Mouse (Mus musculus): Measurements from ENCODE around the gene Med9.

The Med9 gene

DNA sequence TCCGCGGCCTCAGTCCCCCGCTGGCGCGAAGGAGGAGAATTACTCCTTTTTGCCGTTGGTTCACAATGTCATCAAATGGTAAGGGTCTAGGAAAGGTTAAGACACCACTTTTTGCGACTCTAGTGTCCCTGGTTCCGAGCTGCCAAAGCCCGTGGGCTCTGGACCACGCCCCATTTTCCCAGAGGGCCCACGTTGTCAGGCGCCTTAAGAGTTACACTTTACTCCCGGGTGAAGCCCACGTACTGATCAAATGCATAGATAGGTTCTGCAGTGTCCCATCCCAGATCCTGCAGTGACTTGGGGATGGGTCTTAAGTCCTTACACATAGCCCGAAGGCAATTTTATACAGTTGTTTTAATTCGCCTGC lies 378 bp downstream of the Med9 start:
- DNase-seq (ENCODE audit: low read depth), result no peak

DNA sequence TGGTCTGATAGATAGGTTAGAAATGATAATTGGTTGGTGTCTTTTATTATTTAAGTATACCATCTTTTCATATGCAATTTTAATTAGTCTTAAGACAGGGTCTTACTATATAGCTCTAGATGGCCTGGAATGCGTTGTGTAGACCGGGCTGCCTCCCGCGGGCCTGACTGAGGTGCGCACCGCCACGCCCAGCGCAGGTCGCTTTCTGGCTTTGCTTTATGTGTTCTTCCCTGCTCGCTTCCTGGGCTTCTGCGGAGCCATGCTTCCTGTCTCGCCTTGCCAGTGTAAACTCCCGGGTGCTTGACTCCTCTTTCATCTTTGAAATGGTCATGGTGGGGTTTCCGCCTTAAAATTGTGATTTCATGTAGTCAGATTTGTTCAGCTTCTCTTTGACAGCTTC lies 4.9 kb downstream of the Med9 start:
- DNase-seq (ENCODE audit: low read depth), result no peak

DNA sequence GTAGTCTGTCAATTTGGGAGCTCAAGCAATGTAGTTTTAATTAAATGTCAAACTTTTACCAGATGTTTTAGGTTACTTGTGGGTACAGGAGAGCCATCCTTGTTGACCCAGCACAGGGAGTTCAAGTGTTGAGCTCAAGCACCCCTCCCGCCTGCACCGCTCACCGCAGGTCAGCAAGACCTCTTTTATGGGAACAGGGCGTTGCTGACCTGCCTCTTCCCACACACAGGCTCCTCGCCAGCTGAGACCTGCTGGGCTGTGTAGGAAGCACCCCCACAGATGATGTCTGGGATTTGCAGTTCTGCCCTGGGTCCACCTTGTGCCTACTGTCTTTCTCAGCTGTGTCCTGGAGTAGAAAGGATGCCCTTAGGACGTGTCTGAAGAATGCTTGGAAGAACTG lies 8.7 kb downstream of the Med9 start:
- DNase-seq (ENCODE audit: low read depth), result no peak

DNA sequence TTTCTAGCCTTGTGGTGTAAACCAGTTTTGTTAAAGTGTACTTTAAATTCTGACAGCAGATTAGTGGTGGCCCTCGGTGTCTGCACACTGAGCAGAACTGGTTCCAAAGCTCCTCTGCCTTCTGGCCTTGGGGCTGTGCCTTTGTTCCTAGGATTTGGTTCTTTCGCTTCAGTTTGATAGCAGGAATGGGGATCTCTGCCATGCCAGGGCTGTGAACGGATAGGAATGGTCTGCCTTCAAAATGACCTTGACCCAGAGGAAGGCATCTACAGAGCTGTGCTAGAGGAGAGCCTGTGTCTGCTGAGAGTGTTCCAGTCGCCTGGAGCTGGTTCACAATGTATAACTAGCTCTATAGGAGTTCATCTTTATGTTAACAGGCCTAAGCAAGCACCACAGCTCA lies 11.4 kb downstream of the Med9 start:
- DNase-seq (ENCODE audit: low read depth), result no peak

DNA sequence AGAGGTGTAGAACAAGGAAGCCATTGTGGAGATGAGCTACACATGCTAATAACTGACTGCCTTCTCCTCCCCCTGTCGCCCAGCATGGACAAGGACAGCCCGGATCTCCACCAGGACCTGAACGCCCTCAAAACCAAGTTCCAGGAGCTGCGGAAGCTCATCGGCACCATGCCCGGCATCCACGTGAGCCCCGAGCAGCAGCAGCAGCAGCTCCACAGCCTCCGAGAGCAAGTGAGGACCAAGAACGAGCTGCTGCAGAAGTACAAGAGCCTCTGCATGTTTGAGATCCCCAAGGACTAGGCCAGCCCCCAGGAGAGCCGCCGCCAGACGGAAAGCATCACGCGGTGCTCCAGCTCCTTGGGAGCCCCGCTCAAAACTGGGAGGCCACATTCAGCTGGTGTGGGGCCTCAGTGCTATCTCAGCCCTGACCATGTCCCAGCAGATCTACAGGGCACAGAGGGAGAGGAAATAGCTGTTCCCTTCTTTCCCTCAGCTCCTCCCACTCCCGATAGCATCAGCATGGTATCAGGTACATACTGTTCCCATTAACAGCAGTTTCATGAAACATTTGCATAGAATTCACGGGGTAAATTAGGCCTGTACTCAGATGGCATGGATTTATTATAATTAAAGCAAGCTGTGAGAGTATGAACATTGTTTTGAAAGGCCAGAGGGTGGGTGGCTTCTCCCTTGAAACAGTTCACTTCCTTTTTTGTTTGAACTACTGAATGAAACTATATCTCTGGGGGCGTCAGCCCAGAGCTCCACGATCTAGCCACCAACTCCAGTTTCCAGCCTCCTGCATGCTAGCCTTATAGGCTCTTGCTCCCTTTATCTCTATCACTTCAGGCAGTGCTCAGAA lies 12.7 kb downstream of the Med9 start:
- DNase-seq (ENCODE audit: low read depth), result no peak

DNA sequence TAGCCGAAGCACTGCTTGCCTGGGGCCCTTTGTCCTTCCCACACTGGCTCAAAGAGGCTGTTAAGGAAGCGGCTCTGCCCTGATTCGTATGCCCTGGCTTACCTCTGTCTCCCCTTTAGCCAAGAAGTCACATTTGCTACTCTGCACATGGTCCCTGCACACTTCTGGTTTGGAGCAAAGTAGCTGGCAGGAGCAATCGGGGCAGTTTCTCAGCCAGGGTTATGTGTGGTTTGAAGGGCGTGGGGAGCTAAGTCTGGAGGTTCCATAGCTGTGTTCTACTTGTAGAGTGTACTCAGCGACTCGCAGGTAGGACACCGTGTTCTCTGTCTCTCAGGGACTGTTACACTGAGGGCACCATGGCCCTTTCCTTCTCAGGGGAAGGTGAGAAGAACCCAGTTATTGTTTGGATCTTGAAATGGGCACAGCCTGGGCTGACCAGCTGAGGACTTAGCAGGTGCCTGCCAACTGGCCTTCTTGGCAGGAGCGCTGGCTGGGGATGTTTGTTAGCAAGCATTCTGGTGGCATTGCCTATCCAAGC lies 13.4 kb downstream of the Med9 start:
- no peak for DNase-seq (ENCODE audit: low read depth)

DNA sequence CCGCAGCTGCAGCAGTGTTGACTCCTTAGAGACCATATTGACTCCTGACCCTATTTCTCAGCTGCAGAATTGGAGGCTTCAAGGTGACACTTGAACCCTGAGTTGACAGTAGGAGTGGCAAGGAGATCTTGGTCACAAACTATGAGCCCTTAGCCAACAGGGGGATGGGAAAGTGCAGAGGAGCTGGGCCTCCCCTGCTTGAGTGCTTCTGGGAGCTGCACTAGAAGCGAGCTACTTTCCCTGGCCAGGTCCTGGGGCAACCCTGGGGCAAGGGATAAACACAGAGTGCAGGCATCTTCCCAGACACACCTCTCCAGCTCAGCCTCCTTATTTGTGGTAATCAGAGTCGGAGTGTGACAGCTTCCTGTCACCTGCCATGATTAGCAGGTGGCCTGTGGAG lies 14.6 kb downstream of the Med9 start:
- no peak for DNase-seq (ENCODE audit: low read depth)

DNA sequence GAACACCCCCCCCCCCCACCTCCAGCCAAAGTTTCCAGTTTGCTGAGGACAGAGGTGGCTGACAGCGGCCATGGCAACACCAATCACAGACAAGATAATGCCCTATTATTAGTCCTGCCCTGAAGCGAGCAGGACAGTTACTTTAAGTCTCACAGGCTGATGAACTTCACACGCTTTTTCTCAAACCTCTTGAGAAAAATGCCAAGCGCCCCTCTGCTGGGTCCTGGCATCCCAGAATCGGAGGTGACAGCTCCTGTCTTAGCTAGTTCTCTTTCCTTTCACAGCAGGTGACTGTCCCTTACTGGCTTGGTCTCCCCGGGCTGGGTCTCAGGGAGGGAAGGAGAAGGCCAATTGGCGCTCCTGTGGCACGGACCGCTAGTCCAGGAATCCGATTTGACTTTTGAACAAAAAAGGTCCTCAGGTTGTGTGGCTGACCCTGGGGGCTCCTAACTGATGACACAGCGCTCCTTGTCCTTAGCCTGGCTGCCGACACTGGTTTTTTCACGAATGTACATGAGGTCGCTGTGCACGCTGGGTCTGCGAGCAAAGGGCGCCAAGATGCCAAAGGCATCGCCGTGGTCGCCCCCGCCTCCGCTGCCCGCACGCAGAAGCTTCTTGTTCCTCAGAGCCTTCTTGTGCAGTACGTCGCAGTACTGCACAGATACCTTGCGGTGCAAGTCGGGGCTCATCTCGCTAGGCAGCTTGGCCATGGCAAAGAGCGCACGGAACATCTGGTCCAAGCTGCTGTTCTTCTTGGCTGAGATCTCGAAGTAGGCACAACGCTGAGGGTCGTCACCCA lies 15.6 kb downstream of the Med9 start:
- DNase-seq (ENCODE audit: low read depth), result peak; percentile 12

DNA sequence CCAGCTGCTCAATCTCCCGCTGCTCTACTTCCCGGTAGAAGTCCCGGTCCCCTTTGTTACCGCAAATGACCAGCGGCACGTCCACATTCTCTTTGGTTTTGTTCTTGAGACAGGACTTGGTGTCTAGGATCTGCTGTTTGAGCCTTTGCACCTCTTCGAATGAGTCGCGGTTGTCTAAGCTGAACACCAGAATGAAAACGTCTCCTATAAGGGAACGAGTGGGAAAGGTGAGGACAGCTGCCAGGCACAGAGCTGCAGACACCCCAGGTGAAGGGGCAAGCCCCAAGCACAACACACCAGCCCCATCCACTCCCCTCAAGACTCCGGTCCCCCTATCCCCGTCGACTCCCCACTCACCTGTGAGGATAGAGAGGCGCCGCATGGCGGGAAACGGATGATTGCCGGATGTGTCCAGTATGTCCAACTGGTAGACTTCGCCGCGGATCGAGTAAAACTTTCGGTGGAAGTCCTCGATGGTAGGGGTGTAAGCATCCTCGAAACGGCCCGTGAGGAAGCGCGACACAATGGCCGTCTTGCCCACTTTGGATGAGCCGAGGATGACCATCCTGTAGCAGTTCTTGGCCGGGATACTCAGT lies 16.3 kb downstream of the Med9 start:
- peak; percentile 46 for DNase-seq (ENCODE audit: low read depth)

DNA sequence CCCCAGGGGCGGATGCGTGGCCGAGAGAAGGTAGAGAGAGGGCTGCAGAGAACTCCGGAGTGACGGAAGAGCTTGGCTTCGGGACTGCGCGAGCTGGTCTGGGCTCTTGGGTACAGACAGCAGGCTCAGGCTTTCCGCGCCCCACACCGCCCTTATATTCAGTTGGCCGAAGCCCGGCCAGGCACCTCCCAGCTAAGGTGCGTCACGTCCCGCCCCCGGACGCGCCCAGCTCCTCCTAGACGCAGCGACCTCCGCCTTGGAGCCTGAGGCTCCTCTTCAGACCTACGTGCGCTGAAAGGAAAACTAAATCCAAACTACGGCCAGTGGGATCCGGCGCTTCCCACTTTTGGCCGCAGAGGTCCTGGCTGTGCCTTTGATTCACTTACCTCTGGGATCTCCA lies 16.8 kb downstream of the Med9 start, which contains the start of gene Rasd1:
Rasd1 (minus strand) TSS at position 127 of the 400 bp plus-strand sequence.
- peak; percentile 80 for DNase-seq (ENCODE audit: low read depth)

DNA sequence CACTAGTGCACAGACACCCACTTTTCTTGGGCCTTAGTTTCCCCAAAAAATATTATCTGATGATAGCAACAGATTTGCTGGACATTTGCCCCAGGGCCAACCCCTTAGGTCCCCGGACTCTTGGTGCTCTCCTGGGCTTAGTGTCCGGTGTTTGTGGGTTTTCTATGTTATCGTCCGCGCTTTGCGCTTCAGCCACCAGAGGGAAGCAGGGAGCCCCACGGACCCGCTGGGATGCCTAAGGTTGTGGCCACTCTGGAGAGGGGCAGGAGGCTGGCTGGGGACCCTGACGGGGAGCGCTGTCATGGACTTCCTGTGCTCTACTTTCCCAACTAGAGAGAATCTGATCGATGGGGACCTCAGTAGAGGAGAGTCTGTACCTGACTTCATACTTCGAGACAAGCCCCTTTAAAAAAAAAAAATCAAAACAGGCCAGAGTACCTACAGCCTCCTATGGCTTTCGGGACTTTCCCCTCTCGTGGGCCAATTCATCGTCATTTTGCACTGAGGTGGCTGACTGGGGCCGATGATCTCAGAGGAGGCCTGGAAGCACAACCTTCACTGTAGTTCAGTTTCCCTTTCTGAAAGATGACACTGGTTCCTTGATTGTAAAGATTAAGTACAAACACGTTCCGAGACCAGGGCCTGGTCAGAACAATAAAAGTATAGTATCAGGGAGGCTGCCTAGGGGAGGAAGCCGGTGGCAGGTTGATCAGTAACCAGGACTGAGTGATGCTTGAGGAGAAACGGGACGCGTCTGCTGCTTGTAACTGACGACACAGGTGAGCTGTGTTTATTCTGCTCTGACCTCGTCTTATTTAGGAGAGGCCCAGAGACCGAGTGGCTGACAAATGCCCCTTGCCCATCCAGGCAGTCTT lies 17.5 kb downstream of the Med9 start:
- peak; percentile 77 for DNase-seq (ENCODE audit: low read depth)

DNA sequence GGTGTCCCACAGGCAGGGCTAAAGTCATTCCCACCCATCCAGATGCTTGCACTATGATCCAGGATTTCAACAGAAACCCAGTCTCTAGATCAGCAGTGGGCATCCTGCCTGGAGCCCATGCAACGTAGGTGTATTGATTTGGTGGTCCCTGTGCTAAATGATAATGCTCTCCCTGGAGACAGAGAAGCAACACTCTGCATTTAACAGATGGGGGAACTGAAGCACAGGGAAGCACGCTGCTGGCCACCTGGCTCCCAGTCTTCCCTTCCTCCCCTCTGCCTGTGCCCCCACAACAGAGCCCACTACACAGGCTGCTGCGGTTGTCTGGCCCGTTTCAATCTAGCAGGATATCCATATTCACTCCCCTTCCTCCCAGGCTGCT lies 18.1 kb downstream of the Med9 start:
- no peak for DNase-seq (ENCODE audit: low read depth)

DNA sequence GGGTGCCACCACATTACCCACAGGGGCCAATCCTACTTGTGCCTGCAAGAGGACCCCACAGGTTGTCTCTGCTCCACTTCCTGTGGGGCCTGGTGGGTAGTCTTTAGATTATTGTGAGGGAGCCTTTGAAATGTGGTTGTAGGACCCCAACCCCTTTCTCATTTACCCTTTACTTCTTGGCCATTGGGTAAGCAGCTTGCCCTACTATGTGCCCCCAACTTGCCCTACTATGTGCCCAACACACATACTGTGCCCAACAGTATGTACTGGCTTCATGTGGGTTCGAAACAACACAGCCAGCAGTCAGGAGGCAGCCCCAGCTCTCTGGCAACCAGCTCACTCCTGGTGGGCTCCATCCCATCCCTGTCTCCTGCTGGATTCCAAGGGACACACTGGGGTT lies 19.8 kb downstream of the Med9 start:
- DNase-seq (ENCODE audit: low read depth), result no peak

DNA sequence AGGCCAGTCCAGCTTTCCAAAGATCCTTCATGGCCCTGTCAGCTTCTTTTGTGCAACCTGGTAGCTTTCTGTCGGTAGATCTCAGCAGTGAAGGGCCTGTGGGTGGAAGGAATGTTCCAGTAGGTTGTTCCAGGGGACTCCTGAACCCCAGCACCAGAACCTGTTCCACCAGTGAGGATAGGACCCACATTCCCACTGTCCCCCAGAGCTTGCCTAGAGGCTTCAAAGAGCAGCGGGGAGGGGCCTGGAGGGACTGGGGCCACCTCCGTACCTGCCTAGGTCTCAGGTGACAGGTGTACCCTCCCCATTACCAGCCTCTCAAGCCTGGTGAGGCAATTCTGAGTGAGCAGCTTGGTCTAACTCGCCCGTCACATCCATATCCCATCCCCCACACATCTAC lies 22.8 kb downstream of the Med9 start:
- no peak for DNase-seq (ENCODE audit: low read depth)

DNA sequence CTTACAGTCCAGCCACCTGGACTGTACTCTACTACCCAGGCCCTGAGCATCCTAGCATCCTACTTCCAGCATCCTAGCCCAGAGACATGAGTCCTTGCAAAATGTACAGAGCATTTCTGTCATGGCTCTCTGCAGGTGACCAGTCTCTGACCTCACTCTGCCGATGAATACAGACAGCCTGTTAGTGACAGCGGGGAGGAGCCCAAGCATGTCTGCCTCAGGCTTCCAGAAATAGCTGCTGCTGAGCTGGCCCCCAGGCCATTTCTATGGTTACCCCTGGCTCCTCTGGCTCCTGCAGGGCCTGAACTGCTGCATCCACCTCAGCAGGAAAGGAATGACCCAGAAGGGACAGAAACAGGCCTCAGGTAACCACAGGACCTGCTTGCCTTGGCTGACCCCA lies 23.7 kb downstream of the Med9 start:
- DNase-seq (ENCODE audit: low read depth), result no peak

DNA sequence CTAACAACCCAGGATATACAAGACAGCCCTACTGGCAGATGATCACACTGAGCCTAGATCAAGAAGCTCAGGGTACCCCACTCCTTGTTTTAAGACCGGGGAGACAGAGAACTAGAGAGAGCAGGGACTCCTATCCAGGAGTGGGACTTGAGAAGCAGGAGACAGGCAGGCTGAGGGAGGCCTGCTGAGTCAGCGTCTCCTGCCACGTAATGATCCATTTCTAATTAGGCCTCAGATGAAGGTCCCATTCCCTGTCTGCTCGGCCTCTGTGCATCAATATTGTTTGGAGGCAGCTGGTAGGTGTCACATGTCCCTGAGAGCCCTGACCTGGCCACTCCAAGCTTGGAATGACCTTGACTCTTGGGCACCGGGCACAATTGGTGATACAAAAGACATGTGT lies 25.4 kb downstream of the Med9 start:
- no peak for DNase-seq (ENCODE audit: low read depth)

DNA sequence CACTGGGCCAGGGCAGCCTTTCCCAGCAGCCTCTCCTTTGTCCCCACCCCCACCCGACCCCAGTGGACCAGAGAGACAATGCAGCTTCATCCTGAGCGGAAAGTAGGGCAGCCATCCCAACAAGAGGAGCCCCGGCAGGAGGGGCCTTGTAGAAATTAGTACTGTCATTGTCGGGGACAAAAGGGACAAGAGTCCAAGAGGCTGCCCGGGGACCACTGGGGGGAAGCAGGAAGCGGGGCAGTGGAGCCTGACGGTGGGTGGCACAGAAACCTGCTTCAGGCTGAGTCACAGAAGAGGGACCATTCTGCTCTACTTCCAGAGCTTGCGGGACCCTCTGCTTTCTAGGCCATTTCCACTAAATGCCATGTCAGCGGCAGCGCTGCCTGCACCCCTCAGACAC lies 27.2 kb downstream of the Med9 start:
- no peak for DNase-seq (ENCODE audit: low read depth)

DNA sequence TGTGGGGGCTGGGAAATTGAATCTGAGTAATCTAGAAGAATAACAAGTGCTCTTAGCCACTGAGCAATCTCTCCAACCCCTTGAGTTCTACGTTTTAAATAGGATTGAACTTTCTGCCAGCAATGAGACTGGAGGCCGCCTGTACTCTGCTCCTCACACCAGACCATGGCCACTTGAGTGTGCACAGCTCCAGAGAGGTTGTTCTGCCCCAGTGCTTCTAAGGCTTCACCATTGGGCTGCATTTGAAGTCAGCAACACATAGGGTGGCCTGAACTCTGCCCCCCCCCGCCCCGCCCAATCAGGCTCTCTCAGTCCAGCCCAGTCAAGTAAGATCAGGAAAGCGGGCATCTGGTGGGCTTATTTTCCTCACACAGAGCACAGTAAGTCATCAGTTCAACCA lies 29.8 kb downstream of the Med9 start:
- DNase-seq (ENCODE audit: low read depth), result no peak

DNA sequence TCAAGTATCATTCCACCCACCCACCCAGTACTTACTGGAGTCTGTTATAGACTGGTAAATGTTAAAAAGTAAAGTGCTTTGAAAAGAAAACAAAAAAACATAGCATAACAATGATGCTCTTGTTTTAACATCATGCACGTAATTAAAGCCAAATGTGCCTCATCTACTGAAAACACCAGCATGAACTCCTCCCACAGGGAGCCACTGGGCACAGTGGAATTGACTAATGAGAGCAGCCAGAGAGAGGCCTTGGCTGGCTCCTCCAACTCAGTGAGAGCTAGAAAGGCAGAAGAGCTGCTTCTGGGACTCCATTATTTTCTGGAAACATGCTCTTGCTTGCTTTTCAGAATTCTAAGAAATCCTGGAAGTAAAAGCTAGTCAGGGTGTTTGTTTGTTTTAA lies 41.4 kb downstream of the Med9 start:
- DNase-seq (ENCODE audit: low read depth), result no peak

DNA sequence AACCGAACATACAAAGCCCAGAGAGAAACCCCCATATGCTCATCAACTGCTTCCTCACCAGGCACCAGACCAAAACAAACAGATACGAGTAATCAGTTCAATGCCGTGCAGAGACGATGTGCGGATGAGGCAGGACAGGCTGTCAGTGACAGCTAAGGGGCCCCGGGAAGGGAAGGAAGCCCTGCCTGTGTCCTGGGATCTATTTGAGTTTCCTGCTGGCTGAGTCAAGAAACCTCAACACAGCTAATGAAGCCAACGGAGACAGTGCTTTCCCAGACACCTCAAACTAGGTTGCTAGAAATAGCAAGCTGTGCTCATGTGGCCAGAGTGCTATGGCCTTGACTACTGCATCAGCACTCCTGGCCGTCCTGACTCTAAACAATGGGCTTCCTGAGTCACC lies 43.4 kb downstream of the Med9 start:
- DNase-seq (ENCODE audit: low read depth), result no peak

DNA sequence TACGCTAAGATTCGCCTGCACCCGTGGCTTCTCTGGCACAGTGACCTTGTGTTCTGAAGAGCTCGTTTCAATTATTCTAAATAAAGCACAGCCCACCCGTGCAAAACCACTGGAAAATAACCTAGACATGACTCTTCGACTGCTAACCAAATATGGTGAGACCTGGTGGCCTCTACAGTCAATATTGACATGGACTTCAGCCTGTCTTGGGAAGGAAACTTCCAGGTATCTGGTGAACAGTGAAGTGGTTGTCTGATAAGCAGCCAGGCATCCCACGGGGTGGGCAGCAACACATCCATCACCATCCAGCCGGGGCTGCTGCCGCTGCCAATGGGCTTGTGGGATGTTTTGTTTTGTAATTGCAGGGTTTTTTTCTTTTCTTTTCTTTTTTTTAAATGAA lies 46.3 kb downstream of the Med9 start:
- no peak for DNase-seq (ENCODE audit: low read depth)
